Mouse (Mus musculus) frontal cortex, postnatal 36 days (tissue): Measurements from ENCODE around the gene Aurkc.
"Not testable (repeated sequence)": the region's sequence is repeated elsewhere in the genome, so short reads cannot be mapped to it uniquely, and the experiment has no call there.

Source experiments
- DNase-seq, 2 experiments: peaks; one replicate each; pipeline ENCODE4 v3.0.0; 2022; ENCODE audit warnings: low spot score in 2 of 2

Aurkc gene

GRCm38 (mm10) chr7:6995251-6995650, at the start of gene Aurkc:
Gene Aurkc (plus strand): TSS chr7:6995300.
- not testable (repeated sequence) for DNase-seq

DNA sequence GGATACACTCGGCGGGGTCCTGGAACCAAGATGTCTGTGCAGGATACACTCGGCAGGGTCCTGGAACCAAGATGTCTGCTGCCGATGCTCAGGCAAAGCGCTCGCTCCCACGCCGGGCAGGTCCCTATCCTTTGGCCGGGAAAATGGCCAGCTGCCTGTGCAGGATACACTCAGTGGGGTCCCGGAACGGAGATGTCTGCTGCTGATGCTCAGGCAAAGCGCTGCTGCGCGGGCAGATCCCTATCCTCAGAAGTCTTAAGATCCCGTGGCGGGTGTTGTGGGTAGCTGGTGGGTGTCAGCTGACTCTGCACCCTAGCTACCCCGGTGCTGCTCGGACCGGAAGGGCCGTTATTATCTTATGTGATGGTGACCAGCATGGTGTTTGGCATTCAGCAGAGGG, 47.0 kb upstream of the Aurkc start:
- not testable (repeated sequence) for DNase-seq

GRCm38 (mm10) chr7:6956576-6956975, 38.5 kb upstream of the Aurkc start:
- DNase-seq, result no peak

DNA sequence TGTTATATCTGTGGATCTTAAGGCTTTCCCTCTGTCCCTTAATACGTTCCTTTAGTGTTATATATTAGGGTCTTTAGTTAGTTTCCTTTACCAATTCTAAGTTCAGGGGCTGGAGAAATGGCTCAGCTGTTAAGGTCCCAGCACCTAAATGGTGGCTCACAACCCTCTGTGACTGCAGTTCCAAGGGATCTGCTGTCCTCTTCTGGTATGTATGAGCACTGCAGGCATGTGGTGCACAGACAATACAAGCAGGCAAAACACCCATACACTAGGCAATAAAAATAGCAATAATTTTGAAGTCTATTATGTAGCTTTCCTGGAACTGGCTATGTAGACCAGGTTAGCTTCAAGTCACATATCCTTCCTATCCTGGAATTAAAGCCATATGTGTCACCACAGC, 36.5 kb upstream of the Aurkc start:
- no peak for DNase-seq

DNA sequence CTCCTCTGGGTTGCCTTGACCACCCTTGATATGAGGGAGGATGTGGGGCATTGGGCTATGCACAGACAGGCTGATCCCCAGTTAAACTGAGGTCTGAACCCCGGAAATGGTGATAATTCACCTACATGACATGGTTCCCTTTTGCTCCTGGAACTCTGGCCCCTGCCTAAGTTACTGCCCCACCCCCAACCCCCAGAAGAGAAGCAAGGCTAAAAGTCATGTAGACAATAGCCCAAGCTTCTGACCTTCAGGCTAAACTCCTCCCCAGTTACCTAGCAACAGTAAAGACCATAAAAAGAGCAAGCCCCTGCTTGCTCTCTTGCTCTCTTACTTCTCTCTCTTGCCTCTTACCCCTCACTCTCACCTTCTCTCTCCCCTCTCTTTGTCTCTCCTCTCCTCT, 21.5 kb upstream of the Aurkc start:
- DNase-seq, result no peak

- DNase-seq, result no peak
Observed at GRCm38 (mm10) chr7:6976890-6977289, 18.2 kb upstream of the Aurkc start.

- DNase-seq, result not testable (repeated sequence)
Observed at GRCm38 (mm10) chr7:6998914-6999313, 3.8 kb downstream of the Aurkc start.

DNA sequence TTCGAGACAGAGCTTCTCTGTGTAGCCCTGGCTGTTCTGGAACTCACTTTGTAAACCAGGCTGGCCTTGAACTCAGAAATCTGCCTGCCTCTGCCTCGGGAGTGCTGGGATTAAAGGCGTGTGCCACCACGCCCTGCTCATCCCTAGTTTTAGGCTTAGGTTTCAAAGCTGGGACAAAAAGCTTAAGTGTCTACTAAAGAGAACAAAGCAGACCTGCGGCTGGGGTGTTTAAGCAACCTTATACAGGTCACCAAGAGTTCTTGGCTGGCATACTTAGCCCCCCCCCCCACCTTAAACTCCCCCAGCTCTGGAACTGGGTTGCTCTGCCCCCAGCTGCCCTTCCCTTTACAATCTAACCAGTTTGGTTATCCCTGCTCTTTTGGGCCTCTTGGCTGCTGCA, 10.3 kb downstream of the Aurkc start:
- not testable (repeated sequence) for DNase-seq

GRCm38 (mm10) chr7:7027445-7027844, 32.3 kb downstream of the Aurkc start:
- DNase-seq, result no peak

DNA sequence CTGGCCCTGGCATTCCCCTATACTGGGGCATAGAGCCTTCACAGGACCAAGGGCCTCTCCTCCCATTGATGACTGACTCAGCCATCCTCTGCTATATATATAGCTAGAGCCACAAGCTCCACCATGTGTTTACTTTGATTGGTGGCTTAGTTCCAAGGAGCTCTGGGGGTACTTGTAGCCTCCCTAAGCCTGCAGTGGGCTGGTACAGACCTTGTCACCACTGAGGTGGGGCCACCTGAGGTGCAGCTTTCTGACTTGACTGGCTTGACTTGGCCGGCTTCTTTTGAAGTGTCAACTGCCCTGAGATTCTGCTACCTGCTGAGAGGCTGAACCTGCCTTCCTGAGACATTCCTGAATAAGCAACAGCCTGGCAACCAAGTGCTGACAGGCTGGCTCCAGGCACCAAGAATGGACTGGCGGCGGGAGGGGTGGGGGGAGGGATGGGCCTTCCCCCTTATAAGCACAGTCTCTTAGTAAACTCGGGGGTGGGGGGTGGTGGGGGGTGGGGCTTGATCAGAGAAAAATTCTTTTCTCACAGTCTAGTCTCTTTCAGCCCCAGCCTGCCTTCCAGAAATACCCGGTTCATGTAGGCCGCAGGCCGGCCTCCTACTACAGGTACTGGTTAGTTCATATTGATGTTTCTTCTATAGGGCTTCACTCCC, 54.7 kb downstream of the Aurkc start:
- DNase-seq, result not testable (repeated sequence)
